Mouse (Mus musculus) spleen, adult 2 months (tissue): ENCODE measurements around the gene Ghsr. TPM values are rescaled to one million over a fixed set of nuclear protein-coding genes. Genes with fewer than 3 reads are reported as not detected.

ENCODE experiments used
- DNase-seq, 2 experiments: peaks; one replicate each; pipeline versions ENCODE4 v3.0.0 to v3.0.0-alpha.2; 2012 to 2021; ENCODE audit warnings: low spot score in 2 of 2, low read depth in 1 of 2
- H3K27ac ChIP-seq: fragments of 200-500 bp; 2 replicates; pipeline ENCODE4 v1.5.1; 2012; ENCODE audit warnings: low read length, inconsistent platforms; ENCODE audit not compliant: insufficient read depth
- H3K27me3 ChIP-seq: fragments of 200-500 bp; 2 replicates; pipeline ENCODE4 v1.6.1; 2012; ENCODE audit warnings: mild to moderate bottlenecking, moderate library complexity, low read length, inconsistent platforms; ENCODE audit not compliant: control insufficient read depth, insufficient read depth
- H3K36me3 ChIP-seq: fragments of 200-500 bp; 2 replicates; pipeline ENCODE4 v1.6.1; 2012; ENCODE audit warnings: mild to moderate bottlenecking, low read length, inconsistent platforms; ENCODE audit not compliant: control insufficient read depth, insufficient read depth
- H3K4me1 ChIP-seq: fragments of 200-500 bp; 2 replicates; pipeline ENCODE4 v1.6.1; 2011; ENCODE audit warnings: inconsistent platforms; ENCODE audit not compliant: control insufficient read depth, insufficient read depth, insufficient read length
- H3K4me3 ChIP-seq: fragments of 200-500 bp; 2 replicates; pipeline ENCODE4 v1.5.1; 2011; ENCODE audit warnings: mild to moderate bottlenecking, inconsistent platforms; ENCODE audit not compliant: insufficient read depth, insufficient read length; ENCODE audit errors: extremely low read depth
- CTCF ChIP-seq: fragments of 200-500 bp; IDR thresholded peaks from 2 replicates; pipeline ENCODE4 v1.5.1; 2011; ENCODE audit warnings: mild to moderate bottlenecking, inconsistent platforms; ENCODE audit not compliant: insufficient read depth, insufficient read length, insufficient replicate concordance; ENCODE audit errors: extremely low read depth
- POLR2A ChIP-seq: fragments of 200-500 bp; IDR thresholded peaks from 2 replicates; pipeline ENCODE4 v1.6.1; 2011; ENCODE audit warnings: low read depth, low read length, inconsistent platforms
- WGBS: fragments of 180-500 bp; shearing (Covaris S2); methylation state at CpG from one replicate; pipeline ENCODE4 v1.1.7; 2018; 5-methylcytosine and 5-hydroxymethylcytosine counted together
- polyA plus RNA-seq: library from polyadenylated mRNA; depleted of rRNA; stranded (reverse); fragments of >200 nt; gene quantifications from 2 replicates; pipeline ENCODE4 v1.2.3, GENCODE M21; 2012; rRNA removed

Gene Ghsr
- polyA plus RNA-seq, 1 experiment, result not detected

DNA sequence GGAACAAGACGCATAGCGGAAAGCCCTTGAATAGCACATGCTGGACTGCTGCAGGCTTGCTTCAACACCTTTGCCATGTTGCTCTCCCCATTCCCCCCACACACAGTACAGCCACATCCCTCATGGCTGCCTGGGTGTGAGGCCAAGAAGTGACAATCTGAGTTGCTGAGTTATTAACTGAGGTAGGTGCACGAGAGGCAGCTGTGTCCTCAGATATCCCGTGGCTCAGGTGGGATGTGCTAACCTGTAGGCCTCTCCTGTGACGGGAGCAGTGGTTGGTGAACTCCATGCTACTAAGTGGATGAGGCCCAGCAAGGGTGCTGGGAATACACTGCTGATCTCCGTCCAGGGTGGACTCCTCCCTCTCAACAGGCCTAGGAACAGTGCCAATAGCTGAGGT, 51.4 kb downstream of the Ghsr start:
- no peak overlapping the region for H3K4me3 ChIP-seq
- 92% methylated on average over 6 of the region's 6 CpGs for WGBS
- H3K36me3 ChIP-seq, result no peaks in the 10 kb centered on the region
- no peak overlapping the region for H3K27ac ChIP-seq
- H3K27me3 ChIP-seq, result no peaks in the 10 kb centered on the region
- TF ChIP-seq POLR2A, result no peak
- TF ChIP-seq CTCF, result no peak
- DNase-seq, result no peak
- no peaks in the 10 kb centered on the region for H3K4me1 ChIP-seq

DNA sequence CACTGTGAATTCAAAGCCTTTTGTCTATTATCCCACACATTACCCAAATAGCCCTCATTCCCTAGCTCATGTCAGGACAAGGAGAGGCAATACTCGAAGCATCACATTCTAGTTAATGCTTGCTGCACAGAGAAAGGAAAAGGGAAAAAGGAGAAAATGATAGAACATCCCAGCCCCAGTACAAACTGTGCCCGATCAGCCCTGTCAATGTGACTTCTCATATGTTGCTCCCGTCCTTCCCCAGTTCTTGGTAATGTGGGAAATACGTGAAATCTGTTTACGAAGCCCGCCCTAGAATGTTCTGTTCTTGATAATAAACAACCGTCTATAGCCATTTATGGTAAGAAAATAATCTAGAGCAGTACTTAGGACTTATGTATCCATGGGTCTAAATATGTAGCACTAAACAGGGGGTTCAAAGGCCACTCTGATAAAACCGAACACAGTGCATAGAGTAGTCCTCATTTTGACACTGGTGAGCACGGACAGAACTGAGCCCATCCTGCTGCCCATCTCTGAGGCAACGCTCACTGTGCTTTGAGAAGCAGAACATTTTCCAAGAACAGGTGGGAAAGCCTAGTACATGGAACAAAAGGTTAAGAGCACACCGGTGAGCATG, 53.0 kb downstream of the Ghsr start:
- Histone ChIP-seq H3K27ac (no peak overlapping the region), H3K4me3 (no peak overlapping the region), H3K27me3 (no peaks in the 10 kb centered on the region), H3K4me1 (no peaks in the 10 kb centered on the region), H3K36me3 (no peaks in the 10 kb centered on the region)
- TF ChIP-seq CTCF, result no peak
- TF ChIP-seq POLR2A, result no peak
- DNase-seq, result no peak
- 92% methylated on average over 11 of the region's 11 CpGs for WGBS

DNA sequence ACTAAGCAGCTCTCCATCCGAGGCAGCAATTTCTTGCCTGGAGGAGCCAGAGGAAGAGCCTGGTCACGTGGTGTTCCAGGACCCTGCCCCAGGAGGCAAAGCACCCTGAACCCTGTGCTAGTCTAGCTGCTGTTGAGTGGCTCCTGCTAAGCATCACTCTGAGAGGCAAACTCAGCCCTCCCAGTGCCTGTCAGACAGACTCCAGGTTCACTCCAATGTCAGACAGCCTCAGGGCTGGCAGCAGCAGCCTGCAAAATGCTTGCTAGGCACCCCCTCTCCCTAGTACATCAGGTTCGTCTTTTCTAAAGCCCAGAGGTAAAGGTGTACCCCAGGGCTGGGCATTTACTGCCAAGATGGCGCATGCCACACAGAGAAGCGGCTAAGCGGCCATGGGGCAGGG, 56.3 kb downstream of the Ghsr start:
- DNase-seq, result no peak

More for the DNA sequence above, 56.3 kb downstream of the Ghsr start:
- no peak for TF ChIP-seq CTCF
- no peak for TF ChIP-seq POLR2A
- 89% methylated on average over 6 of the region's 6 CpGs for WGBS
- no peaks in the 10 kb centered on the region for H3K27me3 ChIP-seq
- no peaks in the 10 kb centered on the region for H3K36me3 ChIP-seq
- no peak overlapping the region for H3K27ac ChIP-seq
- H3K4me3 ChIP-seq, result no peak overlapping the region
- no peaks in the 10 kb centered on the region for H3K4me1 ChIP-seq

Other genes starting within 250 kb of the Ghsr start
- gene Ect2, start 217.5 kb upstream of the Ghsr start, polyA plus RNA-seq, result 0.90 and 1.2 TPM in 2 replicates
- 23.0 and 37.0 TPM in 2 replicates for gene Nceh1, start 188.4 kb upstream of the Ghsr start, polyA plus RNA-seq
- 1.6 and 1.7 TPM in 2 replicates for gene Tnfsf10, start 54.3 kb upstream of the Ghsr start, polyA plus RNA-seq